Mouse (Mus musculus): ENCODE data around the gene Prok2. TPM values are rescaled to one million over a fixed set of nuclear protein-coding genes. Genes with fewer than 3 reads are reported as not detected.

The Prok2 gene
- total and polyA plus RNA-seq, 2 experiments = not detected

DNA sequence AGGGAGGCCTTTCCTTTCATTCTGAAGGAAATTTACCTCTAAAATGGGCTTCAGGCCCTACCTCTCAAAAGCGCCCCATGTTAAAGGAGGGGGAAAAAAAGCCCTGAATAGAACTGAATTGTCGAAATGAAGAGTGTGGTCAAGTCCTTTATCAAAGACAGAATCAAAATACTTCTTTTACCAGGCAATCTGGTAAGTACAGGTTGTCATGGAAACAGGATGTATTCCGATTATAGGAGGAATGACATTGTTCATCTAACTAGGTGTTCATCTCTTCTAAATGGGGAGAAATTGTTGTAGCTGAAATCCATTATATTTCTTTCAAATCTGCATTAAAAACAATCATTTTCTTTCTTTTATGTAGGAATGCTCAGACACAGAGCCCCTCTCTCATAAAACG is 51.7 kb downstream of the Prok2 start:
- no peak for DNase-seq (ENCODE audit: extremely low read depth, low read depth, low spot score)
- H3K79me2 ChIP-seq (ENCODE audit: control insufficient read depth, insufficient read depth, low read length) = no peaks in the 10 kb centered on the region
- no peak overlapping the region for H3K4me3 ChIP-seq (ENCODE audit: insufficient read depth, low read depth, low read length)
- peaks cover 4% of the 10 kb centered on the region; the same call in 1 of the 2 replicates for H3K27me3 ChIP-seq (ENCODE audit: control insufficient read depth, insufficient read depth, low read length)
- H3K4me1 ChIP-seq (ENCODE audit: control insufficient read depth, insufficient read depth, low read length) = no peaks in the 10 kb centered on the region
- 84% methylated on average over 4 of the region's 4 CpGs for WGBS
- no peak overlapping the region for H3K27ac ChIP-seq (replicated peaks; ENCODE audit: insufficient read depth, low read depth, low read length)
- no peak overlapping the region for H3K9ac ChIP-seq (ENCODE audit: low read depth, low read length)
- H3K36me3 ChIP-seq (ENCODE audit: control insufficient read depth, insufficient read depth, low read length) = no peaks in the 10 kb centered on the region
- TF ChIP-seq CTCF (IDR thresholded peaks at IDR 0.05; ENCODE audit: low read depth, low read length) (no peak), POLR2A (IDR thresholded peaks at IDR 0.05; ENCODE audit: extremely low read depth, insufficient read depth, low read length) (no peak)

DNA sequence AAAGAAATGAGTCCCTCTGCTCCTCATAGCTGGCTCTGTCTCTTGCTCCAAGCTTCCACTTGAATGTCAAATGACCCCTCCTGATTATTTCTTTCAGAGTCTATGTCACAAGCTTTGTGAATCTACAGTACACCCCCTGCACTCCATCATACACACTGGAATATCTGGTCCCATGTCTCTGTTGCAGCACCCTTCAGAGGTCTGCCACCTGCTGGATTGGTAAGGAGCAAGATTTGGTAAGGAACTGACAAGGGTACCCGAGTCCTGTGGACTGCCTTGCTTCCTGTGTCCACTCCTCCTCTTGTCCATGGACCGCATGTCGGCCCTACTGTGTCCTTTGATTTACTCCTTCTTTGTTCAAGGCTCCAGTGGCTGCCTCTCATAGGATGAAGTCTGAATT is 54.4 kb downstream of the Prok2 start:
- TF ChIP-seq CTCF (IDR thresholded peaks at IDR 0.05; ENCODE audit: low read depth, low read length) (no peak), POLR2A (IDR thresholded peaks at IDR 0.05; ENCODE audit: extremely low read depth, insufficient read depth, low read length) (no peak)
- WGBS = 64% methylated on average over 3 of the region's 3 CpGs
- H3K27ac ChIP-seq (replicated peaks; ENCODE audit: insufficient read depth, low read depth, low read length) = no peak overlapping the region

DNA sequence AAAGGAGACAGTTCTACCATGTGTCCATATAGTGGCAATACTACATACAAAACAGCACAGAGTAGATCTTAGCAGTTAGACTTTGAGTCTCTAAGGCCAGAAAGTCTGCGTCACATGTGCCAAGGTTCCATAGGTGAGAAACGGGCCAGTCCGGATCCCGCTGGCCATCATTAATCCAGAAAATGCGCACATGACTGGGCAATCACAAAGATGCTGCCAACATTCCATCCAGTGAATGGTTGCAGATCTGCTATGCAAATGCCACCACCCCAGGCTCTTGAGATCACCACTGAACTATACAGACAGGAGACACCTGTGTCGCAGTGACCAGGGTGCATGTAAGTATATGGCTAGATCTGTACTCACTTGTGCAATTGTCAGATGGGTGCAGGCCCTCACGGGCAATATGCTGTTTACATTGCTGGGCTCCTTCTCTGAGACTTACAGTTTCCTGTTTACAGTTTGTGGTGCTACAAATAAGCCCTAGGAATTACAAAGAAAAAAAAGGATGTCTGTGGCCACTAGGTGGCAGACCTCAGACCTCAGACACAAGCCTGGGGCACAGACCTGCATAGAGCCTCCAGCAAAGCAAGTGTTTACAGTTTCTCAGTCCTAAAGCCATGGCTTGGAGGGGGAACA is 55.6 kb downstream of the Prok2 start:
- Histone ChIP-seq H3K4me3 (ENCODE audit: insufficient read depth, low read depth, low read length) (no peak overlapping the region), H3K27ac (replicated peaks; ENCODE audit: insufficient read depth, low read depth, low read length) (no peak overlapping the region), H3K79me2 (ENCODE audit: control insufficient read depth, insufficient read depth, low read length) (no peaks in the 10 kb centered on the region), H3K4me1 (ENCODE audit: control insufficient read depth, insufficient read depth, low read length) (no peaks in the 10 kb centered on the region), H3K9ac (ENCODE audit: low read depth, low read length) (no peak overlapping the region), H3K27me3 (ENCODE audit: control insufficient read depth, insufficient read depth, low read length) (no peaks in the 10 kb centered on the region), H3K36me3 (ENCODE audit: control insufficient read depth, insufficient read depth, low read length) (no peaks in the 10 kb centered on the region)
- TF ChIP-seq CTCF (IDR thresholded peaks at IDR 0.05; ENCODE audit: low read depth, low read length) (peak; percentile 78), POLR2A (IDR thresholded peaks at IDR 0.05; ENCODE audit: extremely low read depth, insufficient read depth, low read length) (no peak)
- DNase-seq (ENCODE audit: extremely low read depth, low read depth, low spot score) = peak; percentile 37
- 73% methylated on average over 7 of the region's 7 CpGs for WGBS

More for the DNA sequence above, 54.4 kb downstream of the Prok2 start:
- no peaks in the 10 kb centered on the region for H3K4me1 ChIP-seq (ENCODE audit: control insufficient read depth, insufficient read depth, low read length)
- H3K4me3 ChIP-seq (ENCODE audit: insufficient read depth, low read depth, low read length) = no peak overlapping the region
- H3K36me3 ChIP-seq (ENCODE audit: control insufficient read depth, insufficient read depth, low read length) = no peaks in the 10 kb centered on the region
- H3K9ac ChIP-seq (ENCODE audit: low read depth, low read length) = no peak overlapping the region
- H3K27me3 ChIP-seq (ENCODE audit: control insufficient read depth, insufficient read depth, low read length) = no peaks in the 10 kb centered on the region
- no peak for DNase-seq (ENCODE audit: extremely low read depth, low read depth, low spot score)
- no peaks in the 10 kb centered on the region for H3K79me2 ChIP-seq (ENCODE audit: control insufficient read depth, insufficient read depth, low read length)

DNA sequence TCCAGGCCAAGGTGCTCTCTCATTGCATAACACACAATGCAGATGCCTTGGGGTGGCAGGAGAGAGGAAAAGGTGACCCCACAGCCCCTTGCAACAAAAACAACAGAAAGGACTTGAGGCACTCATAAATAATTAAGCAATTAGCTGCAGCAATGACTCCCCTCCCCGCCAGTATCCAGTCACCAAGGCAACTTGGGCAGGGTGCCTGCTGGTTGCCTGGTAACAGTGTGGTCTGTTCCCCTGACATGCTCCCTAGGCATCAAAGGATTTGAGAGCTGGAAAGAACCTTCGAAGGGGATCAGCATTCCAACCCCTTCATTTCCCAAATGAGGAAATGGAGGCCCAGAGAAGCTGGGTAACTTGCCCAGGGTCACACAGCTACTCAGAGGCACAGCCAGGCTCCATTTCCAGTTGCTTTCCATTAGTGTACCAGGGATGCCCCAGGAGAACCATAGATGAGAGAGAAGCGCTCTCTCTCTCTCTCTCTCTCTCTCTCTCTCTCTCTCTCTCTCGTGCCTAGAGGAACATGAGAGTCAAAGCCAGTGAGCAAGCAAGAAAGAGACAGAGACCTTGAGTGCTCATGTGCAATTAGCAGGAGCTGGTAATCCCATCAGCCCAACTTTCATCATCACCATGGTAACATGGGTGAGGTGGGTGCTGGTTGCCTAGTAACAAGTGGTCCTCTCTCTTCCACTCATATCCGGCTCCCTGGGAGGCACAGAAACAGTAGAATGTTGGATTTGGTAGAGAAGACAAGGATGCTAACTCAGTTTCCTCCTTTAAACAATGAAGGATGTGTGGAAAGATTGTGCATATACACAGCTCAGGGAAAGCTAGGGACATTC is 56.5 kb downstream of the Prok2 start:
- DNase-seq (ENCODE audit: extremely low read depth, low read depth, low spot score) = no peak
- Histone ChIP-seq H3K9ac (ENCODE audit: low read depth, low read length) (no peak overlapping the region), H3K27me3 (ENCODE audit: control insufficient read depth, insufficient read depth, low read length) (no peaks in the 10 kb centered on the region), H3K4me1 (ENCODE audit: control insufficient read depth, insufficient read depth, low read length) (no peaks in the 10 kb centered on the region; the same call in 1 of the 2 replicates), H3K36me3 (ENCODE audit: control insufficient read depth, insufficient read depth, low read length) (no peaks in the 10 kb centered on the region), H3K79me2 (ENCODE audit: control insufficient read depth, insufficient read depth, low read length) (no peaks in the 10 kb centered on the region), H3K4me3 (ENCODE audit: insufficient read depth, low read depth, low read length) (no peak overlapping the region), H3K27ac (replicated peaks; ENCODE audit: insufficient read depth, low read depth, low read length) (no peak overlapping the region)
- TF ChIP-seq CTCF (IDR thresholded peaks at IDR 0.05; ENCODE audit: low read depth, low read length) = no peak
- no peak for TF ChIP-seq POLR2A (IDR thresholded peaks at IDR 0.05; ENCODE audit: extremely low read depth, insufficient read depth, low read length)
- 53% methylated on average over 5 of the region's 5 CpGs for WGBS

DNA sequence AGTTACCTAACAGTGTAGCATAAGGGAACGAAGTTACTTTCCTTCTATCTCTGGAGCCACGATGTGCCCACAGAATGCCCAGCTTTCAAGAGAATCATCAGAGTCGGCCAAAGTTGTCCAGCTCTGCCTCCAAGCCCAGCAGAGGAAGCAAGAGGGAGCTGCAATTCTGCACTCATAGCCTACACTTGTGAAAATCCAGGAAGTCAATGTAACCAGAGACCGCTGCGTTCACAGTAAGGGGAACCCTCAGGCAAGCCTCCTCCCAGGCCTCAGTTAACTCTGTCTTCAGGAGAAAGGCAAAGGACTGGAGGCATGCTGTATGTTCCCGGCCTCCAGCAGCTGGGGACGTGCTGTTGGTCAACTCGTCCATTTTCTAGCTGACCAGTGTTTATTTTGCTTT is 58.9 kb downstream of the Prok2 start:
- Histone ChIP-seq H3K27me3 (ENCODE audit: control insufficient read depth, insufficient read depth, low read length) (no peaks in the 10 kb centered on the region), H3K4me3 (ENCODE audit: insufficient read depth, low read depth, low read length) (no peak overlapping the region; the same call in 1 of the 2 replicates), H3K4me1 (ENCODE audit: control insufficient read depth, insufficient read depth, low read length) (no peaks in the 10 kb centered on the region; the same call in 1 of the 2 replicates), H3K9ac (ENCODE audit: low read depth, low read length) (no peak overlapping the region), H3K27ac (replicated peaks; ENCODE audit: insufficient read depth, low read depth, low read length) (no peak overlapping the region), H3K36me3 (ENCODE audit: control insufficient read depth, insufficient read depth, low read length) (no peaks in the 10 kb centered on the region), H3K79me2 (ENCODE audit: control insufficient read depth, insufficient read depth, low read length) (no peaks in the 10 kb centered on the region; the same call in 1 of the 2 replicates)
- WGBS = 62% methylated on average over 8 of the region's 8 CpGs
- no peak for TF ChIP-seq CTCF (IDR thresholded peaks at IDR 0.05; ENCODE audit: low read depth, low read length)
- no peak for TF ChIP-seq POLR2A (IDR thresholded peaks at IDR 0.05; ENCODE audit: extremely low read depth, insufficient read depth, low read length)
- peak; percentile 16 for DNase-seq (ENCODE audit: extremely low read depth, low read depth, low spot score)

Data from liver, adult 2 months (tissue).